Mouse (Mus musculus) neural tube, embryonic 11.5 days (tissue): ENCODE data around the gene Senp3. TPM values are rescaled to one million over a fixed set of nuclear protein-coding genes. Genes with fewer than 3 reads are reported as not detected.

ENCODE experiments used
- ATAC-seq: fragments of 200-750 bp; cut with Nextera tagmentation; 2 replicates; pipeline ENCODE4 v1.8.0; 2017; ENCODE audit warnings: moderate number of reproducible peaks, mild to moderate bottlenecking, moderate TSS enrichment, moderate library complexity; ENCODE audit not compliant: insufficient read depth, low FRiP score, low TSS enrichment
- DNase-seq: peaks from one replicate; pipeline ENCODE4 v3.0.0-alpha.2; 2015; ENCODE audit warnings: low spot score
- H3K27ac ChIP-seq: fragments of 300-500 bp; sonication (generic); 2 replicates; pipeline ENCODE4 v1.5.1; 2014; ENCODE audit warnings: low read depth, mild to moderate bottlenecking, low read length
- H3K27me3 ChIP-seq: fragments of 300-500 bp; sonication (generic); 2 replicates; pipeline ENCODE4 v1.6.1; 2014; ENCODE audit warnings: mild to moderate bottlenecking, low read length, mixed read lengths; ENCODE audit not compliant: control insufficient read depth, insufficient read depth
- H3K36me3 ChIP-seq: fragments of 300-500 bp; sonication (generic); 2 replicates; pipeline ENCODE4 v1.6.1; 2014; ENCODE audit warnings: mild to moderate bottlenecking, low read length, moderate library complexity, mixed read lengths; ENCODE audit not compliant: control insufficient read depth, insufficient read depth
- H3K4me1 ChIP-seq: fragments of 300-500 bp; sonication (generic); 2 replicates; pipeline ENCODE4 v1.6.1; 2014; ENCODE audit warnings: low read length, mixed read lengths; ENCODE audit not compliant: control insufficient read depth, insufficient read depth
- H3K4me2 ChIP-seq: fragments of 300-500 bp; sonication (generic); 2 replicates; pipeline ENCODE4 v1.6.1; 2014; ENCODE audit warnings: low read depth, mild to moderate bottlenecking, moderate library complexity
- H3K4me3 ChIP-seq: fragments of 300-500 bp; sonication (generic); 2 replicates; pipeline ENCODE4 v1.5.1; 2014; ENCODE audit warnings: low read depth, low read length
- H3K9ac ChIP-seq: fragments of 300-500 bp; sonication (generic); 2 replicates; pipeline ENCODE4 v1.6.1; 2014; ENCODE audit warnings: mild to moderate bottlenecking, low read length
- H3K9me3 ChIP-seq: fragments of 300-500 bp; sonication (generic); 2 replicates; pipeline ENCODE4 v1.6.1; 2016; ENCODE audit warnings: low read length; ENCODE audit not compliant: control insufficient read depth
- WGBS: fragments of 180-500 bp; shearing (Covaris S2); extraction: QIAGEN DNeasy Blood & Tissue Kit; methylation state at CpG from one replicate; pipeline ENCODE4 v1.1.7; 2014; 5-methylcytosine and 5-hydroxymethylcytosine counted together
- polyA plus RNA-seq: library from polyadenylated mRNA; unstranded; fragments of >200 nt; fragmentation: Nextera tagmentation; extraction: Ambion mirVana; gene quantifications from 2 replicates; pipeline ENCODE4 v1.2.1, GENCODE M21; 2014

The Senp3 gene
- polyA plus RNA-seq, 1 experiment from 2014 or later = 93.8 TPM

- ATAC-seq = no peak
- WGBS = 28% methylated on average over 5 of the region's 5 CpGs
These were observed 34.0 kb upstream of the Senp3 start for GRCm38 (mm10) chr11:69715929-69716328.

GRCm38 (mm10) chr11:69715482-69715881 is 33.6 kb upstream of the Senp3 start:
- H3K36me3 ChIP-seq = no peaks in the 10 kb centered on the region; the same call in 1 of the 2 replicates
- H3K4me3 ChIP-seq = no peak overlapping the region
- no peaks in the 10 kb centered on the region for H3K4me1 ChIP-seq
- 61% methylated on average over 9 of the region's 9 CpGs for WGBS
- H3K4me2 ChIP-seq = no peak overlapping the region
- no peak overlapping the region for H3K9ac ChIP-seq
- H3K9me3 ChIP-seq = no peaks in the 10 kb centered on the region
- DNase-seq = no peak
- no peaks in the 10 kb centered on the region for H3K27me3 ChIP-seq
- ATAC-seq = no peak
- no peak overlapping the region for H3K27ac ChIP-seq

More at GRCm38 (mm10) chr11:69715929-69716328, 34.0 kb upstream of the Senp3 start:
- H3K4me2 ChIP-seq = no peak overlapping the region
- DNase-seq = no peak
- no peaks in the 10 kb centered on the region for H3K9me3 ChIP-seq
- H3K36me3 ChIP-seq = no peaks in the 10 kb centered on the region; the same call in 1 of the 2 replicates
- no peak overlapping the region for H3K4me3 ChIP-seq
- H3K27ac ChIP-seq = no peak overlapping the region
- no peak overlapping the region for H3K9ac ChIP-seq
- H3K4me1 ChIP-seq = no peaks in the 10 kb centered on the region
- no peaks in the 10 kb centered on the region for H3K27me3 ChIP-seq

GRCm38 (mm10) chr11:69714636-69715329 is 32.9 kb upstream of the Senp3 start:
- ATAC-seq (no peak), DNase-seq (no peak)
- no peak overlapping the region for H3K4me3 ChIP-seq
- WGBS = 75% methylated on average over 18 of the region's 18 CpGs
- no peaks in the 10 kb centered on the region; the same call in 1 of the 2 replicates for H3K36me3 ChIP-seq
- no peak overlapping the region for H3K27ac ChIP-seq
- no peak overlapping the region for H3K4me2 ChIP-seq
- H3K27me3 ChIP-seq = no peaks in the 10 kb centered on the region
- no peaks in the 10 kb centered on the region for H3K9me3 ChIP-seq
- H3K4me1 ChIP-seq = no peaks in the 10 kb centered on the region
- no peak overlapping the region for H3K9ac ChIP-seq

- H3K36me3 ChIP-seq = no peaks in the 10 kb centered on the region; the same call in 1 of the 2 replicates
- H3K27me3 ChIP-seq = no peaks in the 10 kb centered on the region
- no peaks in the 10 kb centered on the region for H3K4me1 ChIP-seq
- ATAC-seq (no peak), DNase-seq (no peak)
- H3K4me2 ChIP-seq = no peak overlapping the region
- H3K4me3 ChIP-seq = no peak overlapping the region
- no peak overlapping the region for H3K9ac ChIP-seq
- 76% methylated on average over 20 of the region's 20 CpGs for WGBS
- H3K9me3 ChIP-seq = no peaks in the 10 kb centered on the region
- no peak overlapping the region for H3K27ac ChIP-seq
These were observed 31.2 kb upstream of the Senp3 start for GRCm38 (mm10) chr11:69712954-69713672.

- no peak overlapping the region for H3K27ac ChIP-seq
- no peaks in the 10 kb centered on the region; the same call in 1 of the 2 replicates for H3K36me3 ChIP-seq
- ATAC-seq = no peak
- no peak overlapping the region for H3K9ac ChIP-seq
- no peak overlapping the region for H3K4me2 ChIP-seq
- H3K4me3 ChIP-seq = no peak overlapping the region
- no peaks in the 10 kb centered on the region for H3K4me1 ChIP-seq
- H3K9me3 ChIP-seq = no peaks in the 10 kb centered on the region
- H3K27me3 ChIP-seq = no peaks in the 10 kb centered on the region
- DNase-seq = no peak
- WGBS = 81% methylated on average over 2 of the region's 2 CpGs
These were observed 29.2 kb upstream of the Senp3 start for GRCm38 (mm10) chr11:69711082-69711481.

- Histone ChIP-seq H3K27me3 (no peaks in the 10 kb centered on the region), H3K9ac (no peak overlapping the region), H3K27ac (no peak overlapping the region), H3K4me3 (no peak overlapping the region), H3K4me1 (no peaks in the 10 kb centered on the region), H3K36me3 (no peaks in the 10 kb centered on the region; the same call in 1 of the 2 replicates), H3K9me3 (no peaks in the 10 kb centered on the region), H3K4me2 (no peak overlapping the region)
- ATAC-seq (no peak), DNase-seq (no peak)
- 74% methylated on average over 3 of the region's 3 CpGs for WGBS
These were observed 28.6 kb upstream of the Senp3 start for GRCm38 (mm10) chr11:69710470-69710869.

GRCm38 (mm10) chr11:69709554-69710446 is 27.9 kb upstream of the Senp3 start:
- Histone ChIP-seq H3K4me3 (no peak overlapping the region), H3K4me1 (no peaks in the 10 kb centered on the region), H3K9me3 (no peaks in the 10 kb centered on the region), H3K36me3 (no peaks in the 10 kb centered on the region), H3K27me3 (no peaks in the 10 kb centered on the region), H3K9ac (peak overlapping the region; percentile 15; the same call in 1 of the 2 replicates), H3K27ac (0 out of 2 replicates have a peak overlapping the region, but pooled peaks have one; percentile 6), H3K4me2 (no peak overlapping the region)
- ATAC-seq = no peak
- no peak for DNase-seq
- WGBS = 59% methylated on average over 11 of the region's 11 CpGs

GRCm38 (mm10) chr11:69708614-69709265 is 26.9 kb upstream of the Senp3 start:
- H3K27ac ChIP-seq = no peak overlapping the region
- 69% methylated on average over 3 of the region's 3 CpGs for WGBS

More at GRCm38 (mm10) chr11:69708614-69709265, 26.9 kb upstream of the Senp3 start:
- H3K9ac ChIP-seq = no peak overlapping the region
- ATAC-seq (no peak), DNase-seq (no peak)
- H3K4me3 ChIP-seq = no peak overlapping the region
- no peaks in the 10 kb centered on the region for H3K27me3 ChIP-seq
- H3K4me1 ChIP-seq = no peaks in the 10 kb centered on the region
- H3K9me3 ChIP-seq = no peaks in the 10 kb centered on the region
- no peak overlapping the region for H3K4me2 ChIP-seq
- no peaks in the 10 kb centered on the region for H3K36me3 ChIP-seq
